Mouse (Mus musculus) hindbrain, embryonic 16.5 days (tissue): ENCODE measurements around the gene Gm11084. TPM values are rescaled to one million over a fixed set of nuclear protein-coding genes. Genes with fewer than 3 reads are reported as not detected.

Experiments used
- ATAC-seq: fragments of 200-750 bp; cut with Nextera tagmentation; 2 replicates; pipeline ENCODE4 v1.8.0; 2017; ENCODE audit warnings: moderate TSS enrichment, moderate library complexity
- H3K27ac ChIP-seq: fragments of 300-500 bp; sonication (generic); 2 replicates; pipeline ENCODE4 v1.5.1; 2014; ENCODE audit warnings: low read depth, mild to moderate bottlenecking, control low read depth, low read length, moderate library complexity
- H3K27me3 ChIP-seq: fragments of 300-500 bp; sonication (generic); replicated peaks from 2 replicates; pipeline ENCODE4 v1.6.1; 2014; ENCODE audit warnings: low read length; ENCODE audit not compliant: control insufficient read depth, insufficient read depth
- H3K36me3 ChIP-seq: fragments of 300-500 bp; sonication (generic); 2 replicates; pipeline ENCODE4 v1.6.1; 2014; ENCODE audit warnings: mild to moderate bottlenecking, low read length, moderate library complexity, mixed read lengths; ENCODE audit not compliant: control insufficient read depth, insufficient read depth
- H3K4me1 ChIP-seq: fragments of 300-500 bp; sonication (generic); 2 replicates; pipeline ENCODE4 v1.6.1; 2014; ENCODE audit warnings: low read depth, low read length; ENCODE audit not compliant: control insufficient read depth, insufficient read depth
- H3K4me2 ChIP-seq: fragments of 300-500 bp; sonication (generic); 2 replicates; pipeline ENCODE4 v1.6.1; 2014; ENCODE audit warnings: mild to moderate bottlenecking, low read length, control low read depth, moderate library complexity
- H3K4me3 ChIP-seq: fragments of 300-500 bp; sonication (generic); 2 replicates; pipeline ENCODE4 v1.5.1; 2014; ENCODE audit warnings: mild to moderate bottlenecking, low read length, control low read depth, moderate library complexity
- H3K9ac ChIP-seq: fragments of 300-500 bp; sonication (generic); 2 replicates; pipeline ENCODE4 v1.6.1; 2014; ENCODE audit warnings: low read depth, mild to moderate bottlenecking, control low read depth, low read length, moderate library complexity
- H3K9me3 ChIP-seq: fragments of 300-500 bp; sonication (generic); 2 replicates; pipeline ENCODE4 v1.6.1; 2014; ENCODE audit warnings: mild to moderate bottlenecking, low read length, moderate library complexity; ENCODE audit not compliant: control insufficient read depth
- WGBS: fragments of 180-500 bp; shearing (Covaris S2); extraction: QIAGEN DNeasy Blood & Tissue Kit; methylation state at CpG from one replicate; pipeline ENCODE4 v1.1.7; 2014; 5-methylcytosine and 5-hydroxymethylcytosine counted together
- polyA plus RNA-seq: library from polyadenylated mRNA; unstranded; fragments of >200 nt; fragmentation: Nextera tagmentation; extraction: Ambion mirVana; gene quantifications from 2 replicates; pipeline ENCODE4 v1.2.1, GENCODE M21; 2015

The Gm11084 gene
- polyA plus RNA-seq, 1 experiment from 2014 or later = not detected

DNA sequence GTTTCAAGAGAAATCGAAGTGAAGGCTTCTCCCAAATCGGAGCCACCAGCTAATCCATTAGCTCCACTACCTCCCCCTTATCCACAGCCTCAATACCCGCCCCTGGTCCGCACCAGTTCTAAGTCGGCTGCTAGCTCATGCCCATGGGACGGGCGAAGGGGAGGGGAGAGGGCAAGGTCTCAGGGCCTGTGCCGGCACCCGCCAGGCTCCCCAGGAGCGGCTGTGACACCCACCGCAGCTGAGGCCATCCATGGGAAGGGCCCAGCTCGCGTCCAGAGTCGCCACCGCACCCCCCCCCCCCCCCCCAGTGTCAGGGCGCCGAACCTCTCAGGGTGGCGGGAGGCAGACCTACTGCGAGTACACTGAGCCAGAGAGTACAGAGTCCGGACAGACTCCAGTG, 26.1 kb upstream of the Gm11084 start:
- Histone ChIP-seq H3K9me3 (peaks cover 7% of the 10 kb centered on the region), H3K4me1 (no peaks in the 10 kb centered on the region), H3K27ac (no peak overlapping the region), H3K36me3 (no peaks in the 10 kb centered on the region; the same call in 1 of the 2 replicates), H3K27me3 (no peaks in the 10 kb centered on the region), H3K9ac (no peak overlapping the region), H3K4me3 (no peak overlapping the region), H3K4me2 (no peak overlapping the region)
- ATAC-seq = no peak
- 70% methylated on average over 16 of the region's 20 CpGs for WGBS

DNA sequence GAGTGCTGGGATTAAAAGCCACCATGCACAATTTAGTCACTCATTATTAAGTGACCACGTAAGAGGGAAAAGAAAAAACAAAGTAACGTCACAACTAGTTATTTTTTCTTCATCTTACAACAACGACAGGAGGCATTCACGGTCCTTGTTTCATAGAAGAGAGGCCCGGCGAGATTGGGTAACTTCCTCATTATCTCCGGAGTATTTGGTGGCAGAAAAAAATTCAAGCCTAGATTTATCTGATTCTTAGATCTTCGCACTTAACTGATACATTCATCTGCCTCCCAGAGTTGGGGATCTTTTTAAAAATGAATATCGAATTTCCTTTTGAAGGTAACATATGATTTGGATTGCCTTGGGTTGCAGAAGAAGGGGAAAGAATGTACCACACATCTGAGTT, 21.0 kb upstream of the Gm11084 start:
- H3K36me3 ChIP-seq = no peaks in the 10 kb centered on the region
- 94% methylated on average over 9 of the region's 9 CpGs for WGBS
- peaks cover 12% of the 10 kb centered on the region for H3K4me1 ChIP-seq
- no peak overlapping the region for H3K4me2 ChIP-seq
- H3K9me3 ChIP-seq = peaks cover 7% of the 10 kb centered on the region
- ATAC-seq = no peak
- H3K9ac ChIP-seq = no peak overlapping the region
- H3K27ac ChIP-seq = no peak overlapping the region
- no peak overlapping the region for H3K4me3 ChIP-seq
- H3K27me3 ChIP-seq = no peaks in the 10 kb centered on the region

GRCm38 (mm10) chr2:73005611-73006515, 19.3 kb upstream of the Gm11084 start:
- no peak overlapping the region for H3K27ac ChIP-seq
- H3K9ac ChIP-seq = no peak overlapping the region
- no peaks in the 10 kb centered on the region for H3K27me3 ChIP-seq
- H3K4me1 ChIP-seq = peaks cover 12% of the 10 kb centered on the region
- no peak overlapping the region for H3K4me3 ChIP-seq
- H3K9me3 ChIP-seq = peaks cover 4% of the 10 kb centered on the region
- 42% methylated on average over 3 of the region's 3 CpGs for WGBS
- no peak for ATAC-seq
- no peak overlapping the region for H3K4me2 ChIP-seq
- no peaks in the 10 kb centered on the region for H3K36me3 ChIP-seq

DNA sequence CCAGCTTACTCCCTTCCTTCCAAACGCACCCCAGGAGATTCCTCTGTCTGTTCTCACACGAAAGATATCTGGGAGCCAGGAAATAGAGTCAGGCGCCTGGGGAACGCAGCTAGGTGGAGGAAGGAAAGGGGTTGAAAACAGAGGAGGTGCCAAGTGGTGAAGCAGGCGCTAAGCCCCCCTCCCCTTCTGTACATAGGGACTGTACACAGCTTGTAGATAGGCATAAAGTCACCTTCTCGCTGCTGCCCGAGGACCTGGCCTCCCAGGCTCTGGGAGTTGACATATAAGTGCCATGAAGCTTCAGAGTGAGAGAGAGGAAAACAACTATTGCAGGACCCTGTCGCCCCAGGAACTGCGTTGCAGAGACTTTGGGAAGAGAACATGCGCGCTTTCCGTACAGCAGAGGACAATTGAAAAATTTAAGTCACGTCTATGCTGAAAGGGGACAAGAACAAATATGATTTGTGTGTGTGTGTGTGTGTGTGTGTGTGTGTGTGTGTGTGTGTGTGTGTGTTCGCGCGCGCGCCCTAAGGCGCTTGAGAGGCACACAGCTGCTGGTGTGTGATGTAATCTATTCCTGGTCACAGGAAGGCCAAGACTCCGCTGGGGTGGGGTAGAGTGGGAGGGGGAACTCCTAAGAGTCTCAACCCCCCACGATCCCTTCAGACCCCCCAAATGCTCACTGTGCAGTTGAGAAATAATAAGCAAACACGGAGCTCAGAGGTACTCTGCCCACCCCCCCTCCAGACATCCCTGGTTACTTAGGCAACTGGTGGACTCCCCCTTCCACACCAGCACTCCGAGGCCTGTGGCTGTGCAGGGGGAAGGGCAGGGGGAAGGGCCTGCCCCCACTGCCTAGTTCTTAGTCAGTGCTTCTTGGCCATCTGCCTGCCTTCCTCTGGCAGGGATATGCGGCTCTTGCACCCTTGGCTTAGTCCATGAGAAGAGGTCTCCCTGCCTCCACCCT, 17.5 kb upstream of the Gm11084 start:
- Histone ChIP-seq H3K9ac (peak overlapping the region; percentile 43), H3K4me3 (peak overlapping the region; percentile 20; the same call in 1 of the 2 replicates), H3K27me3 (no peaks in the 10 kb centered on the region), H3K27ac (peak overlapping the region; percentile 72), H3K4me2 (peak overlapping the region; percentile 50), H3K4me1 (peaks cover 12% of the 10 kb centered on the region), H3K9me3 (no peaks in the 10 kb centered on the region), H3K36me3 (no peaks in the 10 kb centered on the region)
- peak; percentile 93 for ATAC-seq
- WGBS = 27% methylated on average over 23 of the region's 24 CpGs

GRCm38 (mm10) chr2:73003049-73003448, 16.5 kb upstream of the Gm11084 start:
- ATAC-seq = no peak
- Histone ChIP-seq H3K27me3 (no peaks in the 10 kb centered on the region), H3K9me3 (no peaks in the 10 kb centered on the region), H3K9ac (no peak overlapping the region), H3K4me2 (0 out of 2 replicates have a peak overlapping the region, but pooled peaks have one; percentile 13), H3K27ac (peak overlapping the region; percentile 48; the same call in 1 of the 2 replicates), H3K4me3 (no peak overlapping the region), H3K4me1 (peaks cover 12% of the 10 kb centered on the region), H3K36me3 (no peaks in the 10 kb centered on the region)
- 57% methylated on average over 11 of the region's 12 CpGs for WGBS

GRCm38 (mm10) chr2:73002451-73002850, 15.9 kb upstream of the Gm11084 start:
- 95% methylated on average over 6 of the region's 6 CpGs for WGBS
- Histone ChIP-seq H3K4me3 (no peak overlapping the region), H3K9ac (no peak overlapping the region), H3K27ac (no peak overlapping the region), H3K4me1 (peaks cover 12% of the 10 kb centered on the region), H3K27me3 (no peaks in the 10 kb centered on the region), H3K4me2 (no peak overlapping the region), H3K36me3 (no peaks in the 10 kb centered on the region), H3K9me3 (no peaks in the 10 kb centered on the region)
- no peak for ATAC-seq

GRCm38 (mm10) chr2:73001994-73002393, 15.5 kb upstream of the Gm11084 start:
- Histone ChIP-seq H3K4me2 (no peak overlapping the region), H3K4me3 (no peak overlapping the region), H3K27ac (no peak overlapping the region), H3K27me3 (no peaks in the 10 kb centered on the region), H3K9ac (no peak overlapping the region), H3K9me3 (no peaks in the 10 kb centered on the region), H3K4me1 (peaks cover 13% of the 10 kb centered on the region), H3K36me3 (no peaks in the 10 kb centered on the region)
- WGBS = 90% methylated on average over 5 of the region's 5 CpGs
- no peak for ATAC-seq

DNA sequence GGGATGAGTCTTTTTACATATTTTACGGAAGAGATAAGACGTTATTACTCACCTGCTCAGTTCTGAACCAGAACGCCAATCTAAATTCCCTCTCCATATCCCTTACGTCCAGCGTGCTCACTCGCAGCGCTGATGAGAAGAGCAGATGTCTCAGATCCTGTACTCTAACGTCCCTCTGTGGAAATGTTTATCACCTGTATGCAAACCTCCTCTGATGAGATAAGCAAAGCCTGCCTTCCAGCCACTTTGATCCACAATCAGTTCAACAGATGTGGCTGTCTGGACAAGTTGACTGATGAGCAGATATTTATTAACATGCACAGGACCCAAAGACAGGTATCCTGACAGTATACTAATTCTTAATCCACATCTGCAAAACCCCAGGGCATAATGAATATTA, 13.7 kb upstream of the Gm11084 start:
- no peaks in the 10 kb centered on the region for H3K36me3 ChIP-seq
- no peak overlapping the region for H3K4me3 ChIP-seq
- 66% methylated on average over 8 of the region's 8 CpGs for WGBS
- no peaks in the 10 kb centered on the region for H3K9me3 ChIP-seq
- no peak for ATAC-seq
- no peak overlapping the region for H3K27ac ChIP-seq
- no peak overlapping the region for H3K4me2 ChIP-seq
- no peak overlapping the region for H3K9ac ChIP-seq
- no peaks in the 10 kb centered on the region for H3K27me3 ChIP-seq
- H3K4me1 ChIP-seq = peaks cover 23% of the 10 kb centered on the region

DNA sequence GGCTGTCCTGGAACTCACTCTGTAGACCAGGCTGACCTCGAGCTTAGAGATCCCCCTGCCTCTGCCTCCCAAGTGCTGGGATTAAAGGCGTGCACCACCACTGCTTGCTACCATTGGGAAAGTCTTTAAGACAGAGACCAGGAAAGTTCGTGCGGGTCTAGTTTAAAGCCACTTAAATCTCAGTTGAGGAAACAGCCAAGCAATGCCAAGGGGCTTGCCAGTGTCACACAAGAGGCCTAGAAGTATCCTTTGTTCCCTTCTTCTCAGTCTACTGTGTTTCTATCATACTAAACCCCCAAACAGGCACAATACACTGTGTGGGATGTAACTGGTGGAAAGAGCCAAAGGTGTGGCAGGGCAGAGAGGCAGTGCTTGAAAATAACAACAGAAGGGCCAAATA, 11.1 kb upstream of the Gm11084 start:
- Histone ChIP-seq H3K9ac (no peak overlapping the region), H3K4me2 (no peak overlapping the region), H3K9me3 (no peaks in the 10 kb centered on the region), H3K4me1 (peaks cover 12% of the 10 kb centered on the region), H3K4me3 (no peak overlapping the region), H3K36me3 (no peaks in the 10 kb centered on the region), H3K27me3 (no peaks in the 10 kb centered on the region), H3K27ac (no peak overlapping the region)
- WGBS = 95% methylated on average over 4 of the region's 4 CpGs
- ATAC-seq = no peak
